Mouse (Mus musculus) liver, adult (tissue): ENCODE measurements at regions not wholly inside any gene's neighbourhood (a gene's known extent, or its start where the extent isn't known, plus 50 kb on each side); places are given as distances from the start of the nearest gene placed in this dataset.

ENCODE experiments used
- GATA4 ChIP-seq: IDR thresholded peaks from 2 replicates; pipeline ENCODE4 v1.6.1; 2014; ENCODE audit warnings: mild to moderate bottlenecking, low read length; ENCODE audit not compliant: insufficient replicate concordance

GRCm38 (mm10) chr4:81563574-81563973 lies 121.0 kb upstream of the Mpdz start:
- no peak for TF ChIP-seq GATA4

DNA sequence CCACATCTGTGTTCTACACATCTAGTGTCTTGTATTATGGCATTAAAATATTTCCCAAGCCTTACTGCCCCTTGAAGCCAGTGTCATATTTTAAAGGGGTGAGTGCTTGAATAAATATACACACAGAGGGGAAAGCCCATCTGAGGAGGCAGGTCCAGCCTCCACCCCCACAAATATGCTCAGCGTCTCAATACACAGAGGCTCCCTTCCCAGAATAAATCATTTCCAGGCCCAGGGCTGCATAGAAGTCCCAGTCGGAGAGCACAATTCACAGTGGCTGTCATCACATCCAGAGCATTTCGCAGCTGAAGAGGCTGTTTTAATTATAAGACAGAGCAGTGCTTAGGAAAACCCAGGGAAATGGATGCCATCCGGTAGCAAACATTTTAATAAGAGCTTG lies 118.8 kb upstream of the Mpdz start:
- TF ChIP-seq GATA4 = no peak

- no peak for TF ChIP-seq GATA4
These were observed 108.2 kb upstream of the Mpdz start for GRCm38 (mm10) chr4:81550816-81551215.

GRCm38 (mm10) chr4:81550256-81550655 lies 107.6 kb upstream of the Mpdz start:
- no peak for TF ChIP-seq GATA4

GRCm38 (mm10) chr4:81540496-81540895 lies 97.9 kb upstream of the Mpdz start:
- no peak for TF ChIP-seq GATA4

GRCm38 (mm10) chr4:81539551-81539950 lies 96.9 kb upstream of the Mpdz start:
- no peak for TF ChIP-seq GATA4

GRCm38 (mm10) chr4:81536795-81537194 lies 94.2 kb upstream of the Mpdz start:
- no peak for TF ChIP-seq GATA4

GRCm38 (mm10) chr4:81530546-81530945 lies 87.9 kb upstream of the Mpdz start:
- TF ChIP-seq GATA4 = no peak

DNA sequence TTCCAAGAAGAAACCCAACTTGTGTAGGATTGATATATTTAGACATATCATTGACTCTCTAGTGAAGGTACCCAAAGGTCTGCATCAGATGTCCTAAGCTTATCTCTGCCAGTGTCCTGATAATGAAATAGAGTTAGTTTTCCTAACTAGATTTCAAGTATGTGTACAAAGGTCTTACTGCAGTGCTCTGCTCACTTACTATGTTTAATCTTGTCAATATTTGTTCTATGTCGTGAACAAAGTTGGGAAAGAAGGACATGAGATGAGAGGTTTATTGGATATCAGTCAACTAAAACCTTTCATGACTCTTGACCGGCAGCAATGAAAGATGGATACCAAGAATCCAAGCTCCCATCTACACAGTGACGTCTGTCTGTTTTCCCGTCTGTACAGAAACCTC lies 71.9 kb upstream of the Mpdz start:
- peak; percentile 98 for TF ChIP-seq GATA4

DNA sequence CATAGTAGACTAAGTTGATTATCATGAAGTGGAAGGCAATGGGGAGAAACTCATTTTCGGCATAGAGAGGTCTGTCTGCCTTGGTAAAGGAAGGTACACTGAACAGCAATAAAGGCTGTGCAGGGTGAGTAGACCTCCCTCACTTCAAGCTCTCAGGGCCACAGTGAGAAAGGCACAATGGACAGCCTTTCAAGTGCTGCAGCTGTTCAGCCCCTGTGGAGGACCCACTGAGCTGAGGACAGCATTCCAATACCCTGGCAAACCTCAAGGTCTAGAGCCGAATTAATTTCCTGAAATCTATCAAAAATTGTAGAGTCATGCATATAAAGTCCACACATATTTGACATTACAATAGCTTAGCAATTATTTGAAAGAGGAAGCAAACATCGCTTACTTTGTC lies 69.8 kb upstream of the Mpdz start:
- TF ChIP-seq GATA4 = no peak

- TF ChIP-seq GATA4 = no peak
These were observed 66.2 kb upstream of the Mpdz start for GRCm38 (mm10) chr4:81508776-81509175.

DNA sequence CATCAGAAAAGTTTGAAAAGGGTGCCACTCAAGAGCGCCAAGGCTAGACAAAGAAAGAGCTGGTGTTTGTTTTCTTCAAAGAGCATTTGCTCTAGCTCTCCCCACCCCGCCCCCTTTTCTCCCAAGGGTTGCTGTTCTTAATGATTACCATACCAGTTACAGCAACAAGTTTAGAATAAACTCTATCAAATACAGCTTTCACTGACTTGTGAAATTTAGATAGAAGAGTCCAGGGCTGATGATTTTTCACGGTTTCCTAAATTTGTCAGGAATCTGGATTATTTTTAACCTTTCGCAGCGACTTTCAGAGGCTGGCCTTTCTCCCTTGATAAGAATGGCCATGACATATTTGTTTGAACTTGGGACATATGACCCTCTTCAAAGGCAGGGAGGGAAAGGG lies 64.2 kb upstream of the Mpdz start:
- TF ChIP-seq GATA4 = no peak

GRCm38 (mm10) chr4:81506306-81506705 lies 63.7 kb upstream of the Mpdz start:
- TF ChIP-seq GATA4 = no peak

DNA sequence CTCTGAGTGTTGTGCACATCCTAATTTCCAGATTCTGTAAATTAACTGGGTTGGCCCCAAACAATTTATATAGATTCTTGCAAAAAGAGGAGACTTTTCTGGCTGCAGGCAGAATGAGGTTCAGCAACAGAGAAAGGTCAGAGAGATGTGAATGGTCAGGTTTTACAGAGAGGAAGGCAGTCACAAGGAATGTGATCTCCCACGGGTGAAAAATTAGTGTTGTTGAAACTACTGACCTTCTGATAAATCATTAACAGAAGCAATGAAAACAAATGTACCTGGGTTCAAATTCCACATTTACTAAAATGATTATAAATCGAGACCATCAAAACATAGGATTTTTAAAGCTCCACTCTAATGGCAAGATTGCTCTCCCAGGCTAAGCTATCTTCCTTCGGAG lies 62.5 kb upstream of the Mpdz start:
- no peak for TF ChIP-seq GATA4

- no peak for TF ChIP-seq GATA4
These were observed 61.3 kb upstream of the Mpdz start for GRCm38 (mm10) chr4:81503941-81504340.

DNA sequence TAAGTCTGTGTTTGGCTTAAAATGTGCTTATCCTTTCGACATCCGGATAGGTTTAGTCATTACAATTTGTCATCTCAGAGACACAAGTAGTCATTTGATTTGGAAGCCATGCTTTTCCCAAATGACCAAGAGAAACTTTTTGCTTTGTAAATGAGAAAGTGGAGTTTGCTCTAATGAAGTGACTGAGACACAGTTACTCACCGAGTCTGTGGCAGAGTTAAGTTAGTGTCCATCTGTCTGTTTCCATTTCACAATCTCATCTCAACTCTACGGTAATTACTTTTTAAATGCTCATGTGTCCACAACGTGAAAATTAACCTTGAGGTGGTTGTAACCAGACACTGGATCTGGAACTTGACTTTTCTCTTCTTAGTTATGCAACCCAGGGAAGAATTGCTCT lies 59.2 kb upstream of the Mpdz start:
- TF ChIP-seq GATA4 = no peak

DNA sequence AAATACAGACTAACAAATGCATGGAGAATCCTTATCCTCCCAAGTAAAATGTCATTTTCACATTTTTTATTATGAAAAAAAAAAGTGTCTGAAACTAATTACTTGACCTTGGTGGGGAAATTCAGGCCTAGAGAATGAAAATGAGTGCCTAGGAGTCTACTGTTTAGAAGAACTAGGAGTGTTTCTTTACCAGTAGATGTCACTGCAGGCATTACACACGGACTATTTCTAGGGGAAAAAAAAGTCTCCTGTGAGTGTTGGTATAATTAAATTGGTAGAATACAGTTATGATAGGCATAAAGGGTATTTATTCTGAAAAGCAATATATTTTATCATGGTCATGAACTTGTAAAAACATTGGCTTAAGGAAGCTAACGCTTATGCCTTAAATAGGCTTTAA lies 55.5 kb upstream of the Mpdz start:
- no peak for TF ChIP-seq GATA4

GRCm38 (mm10) chr4:81492811-81493210 lies 50.2 kb upstream of the Mpdz start:
- TF ChIP-seq GATA4 = no peak
